Mouse (Mus musculus) left cerebral cortex, adult 18-20 months (tissue): ENCODE results near the gene Kank1. TPM values are rescaled to one million over a fixed set of nuclear protein-coding genes. Genes with fewer than 3 reads are reported as not detected.

Experiments used
- total RNA-seq, 2 experiments: library from RNA; stranded (reverse); gene quantifications; 2 replicates each; pipeline ENCODE4 v1.2.3; 2021

Gene Kank1
- total RNA-seq, 2 experiments from 2014 or later: 13.4 to 13.6 TPM

Other genes starting within 250 kb of the Kank1 start
- 1 to 10 TPM; 2.5 to 3.3 TPM for gene Dock8, start 237.4 kb upstream of the Kank1 start, total RNA-seq